Mouse (Mus musculus) heart, adult 9 months (tissue): ENCODE data around the gene Gmpr.

Experiments
- DNase-seq, 2 experiments: peaks; one replicate each; pipeline ENCODE4 v3.0.0; 2022; ENCODE audit warnings: low spot score in 2 of 2

Gmpr gene

DNA sequence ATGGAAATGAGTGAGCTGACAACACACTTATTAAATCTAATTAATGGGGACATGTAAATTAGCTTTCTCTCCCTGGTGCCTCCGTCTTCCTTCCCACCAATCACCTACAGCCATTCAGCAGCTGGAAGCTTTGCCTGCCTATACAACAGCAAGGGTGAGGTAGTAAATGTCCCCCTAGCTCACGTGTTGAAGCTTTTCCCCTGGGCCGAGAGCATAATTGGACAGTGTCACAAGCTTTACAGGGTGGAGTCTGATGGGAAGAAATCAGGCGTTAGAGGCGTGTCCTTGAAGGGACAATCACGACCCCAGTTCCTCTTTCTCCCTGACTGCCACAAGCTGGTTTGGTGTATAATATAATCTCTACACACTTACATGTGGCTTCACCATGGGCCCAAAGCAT lies 93.2 kb downstream of the Gmpr start:
- no peak for DNase-seq
